Mouse (Mus musculus) heart, adult 8-10 months (tissue): ENCODE measurements at regions not wholly inside any gene's neighbourhood (a gene's known extent, or its start where the extent isn't known, plus 50 kb on each side); places are given as distances from the start of the nearest gene placed in this dataset.
A peak's percentile ranks its signal among the peaks of the same experiment; 100 is the strongest.

ENCODE experiments used
- DNase-seq: peaks from one replicate; pipeline ENCODE4 v3.0.0; 2022; ENCODE audit warnings: low spot score

DNA sequence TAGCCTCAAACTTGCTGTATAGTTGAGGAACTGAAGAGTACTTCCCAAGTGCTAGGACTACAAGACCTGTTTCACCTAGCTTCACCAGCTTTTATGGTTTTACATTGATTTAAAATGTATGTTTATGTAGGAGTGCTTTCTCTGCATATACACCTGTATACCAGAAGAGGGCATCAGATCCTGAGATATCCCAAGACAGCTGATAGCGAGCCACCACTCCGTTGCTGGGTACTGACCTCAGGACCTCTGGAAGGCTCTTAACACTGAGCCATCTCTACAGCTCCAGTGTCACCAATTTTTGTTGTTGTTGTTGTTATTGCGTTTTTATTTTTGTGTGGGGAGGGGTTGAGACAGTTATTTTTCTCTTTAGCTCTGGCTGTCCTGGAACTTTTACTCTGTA, 55.9 kb upstream of the Ddx3x start:
- no peak for DNase-seq

GRCm38 (mm10) chrX:13226429-13226828, 54.3 kb upstream of the Ddx3x start:
- no peak for DNase-seq

- DNase-seq: peak; percentile 48
These were observed 50.7 kb upstream of the Ddx3x start for GRCm38 (mm10) chrX:13229891-13230614.

GRCm38 (mm10) chrX:13230615-13231179, 50.1 kb upstream of the Ddx3x start:
- DNase-seq: peak; percentile 90
